Mouse (Mus musculus) cortical plate, adult 2 months (tissue): ENCODE data around the gene Tmem200b.

Experiments
- CTCF ChIP-seq: fragments of 200-500 bp; IDR thresholded peaks from 2 replicates; pipeline ENCODE4 v1.5.1; 2011; ENCODE audit warnings: mild to moderate bottlenecking, control low read depth, low read length; ENCODE audit not compliant: insufficient read depth; ENCODE audit errors: extremely low read depth
- POLR2A ChIP-seq: fragments of 200-500 bp; IDR thresholded peaks from 2 replicates; pipeline ENCODE4 v1.6.1; 2011; ENCODE audit warnings: mild to moderate bottlenecking, low read length, control low read depth; ENCODE audit not compliant: insufficient read depth; ENCODE audit errors: extremely low read depth

DNA sequence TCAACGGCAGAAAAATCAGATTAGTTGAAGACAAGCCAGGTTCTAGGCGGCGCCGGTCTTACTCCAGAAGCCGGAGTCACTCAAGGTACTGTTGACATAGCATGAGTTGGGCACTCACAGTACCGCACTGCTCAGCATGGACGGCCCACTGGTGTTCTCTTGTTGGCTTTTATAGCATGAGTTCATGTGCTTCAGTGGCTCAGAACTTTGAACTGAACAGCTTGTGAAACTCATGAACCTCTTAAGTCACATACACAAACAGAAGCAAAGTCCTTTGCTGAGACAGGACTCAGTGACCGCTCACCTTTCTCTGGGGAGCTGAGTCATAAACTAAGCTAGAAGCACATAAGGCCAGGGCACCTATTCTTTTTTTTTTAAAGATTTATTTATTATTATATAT, 23.8 kb upstream of the Tmem200b start:
- TF ChIP-seq CTCF: no peak
- no peak for TF ChIP-seq POLR2A
